Mouse (Mus musculus): ENCODE measurements around the gene Majin.

- TF ChIP-seq CTCF (IDR thresholded peaks at IDR 0.05; ENCODE audit: low read depth, low read length) (no peak), POLR2A (IDR thresholded peaks at IDR 0.05; ENCODE audit: borderline replicate concordance, low read depth, low read length) (no peak)
Observed at GRCm38 (mm10) chr19:6156372-6156771, 27.8 kb upstream of the Majin start.
